Mouse (Mus musculus): ENCODE data around the gene Ranbp1. TPM values are rescaled to one million over a fixed set of nuclear protein-coding genes. Genes with fewer than 3 reads are reported as not detected.
A peak's percentile ranks its signal among the peaks of the same experiment; 100 is the strongest.

Gene Ranbp1
- total and polyA plus RNA-seq, 2 experiments from 2014 or later: 110 to 426 TPM

DNA sequence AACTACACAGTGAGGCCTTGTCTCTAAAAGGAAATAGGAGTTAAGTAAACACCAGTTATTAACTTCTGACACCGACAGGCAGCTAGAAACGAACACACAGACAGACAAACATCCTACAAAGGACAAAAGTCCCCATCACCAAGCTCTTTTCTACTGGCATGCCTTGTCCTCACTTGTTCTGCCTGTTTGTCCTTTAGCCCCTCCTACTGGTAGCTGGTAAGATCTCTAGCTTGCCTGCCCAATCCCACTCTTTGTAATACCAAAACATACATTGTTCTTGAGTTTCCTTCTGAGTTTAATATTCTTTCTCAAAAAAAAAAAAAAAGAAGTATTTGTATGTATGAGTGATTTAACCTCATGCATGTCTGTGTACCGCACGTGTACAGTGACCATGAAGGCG, 19.6 kb upstream of the Ranbp1 start:
- H3K4me1 ChIP-seq (ENCODE audit: insufficient read depth, low read length): no peaks in the 10 kb centered on the region
- no peaks in the 10 kb centered on the region for H3K9me3 ChIP-seq (ENCODE audit: low read length)
- H3K27me3 ChIP-seq (ENCODE audit: insufficient read depth, low read length): no peaks in the 10 kb centered on the region
- no peak overlapping the region for H3K9ac ChIP-seq (replicated peaks; ENCODE audit: low read length)
- peaks cover 64% of the 10 kb centered on the region for H3K36me3 ChIP-seq (ENCODE audit: insufficient read depth, low read length)
- DNase-seq (ENCODE audit: low spot score) (peak; percentile 30), ATAC-seq (no peak)
- no peak overlapping the region for H3K4me2 ChIP-seq (ENCODE audit: low read depth, low read length)
- TF ChIP-seq CTCF (IDR thresholded peaks at IDR 0.05; ENCODE audit: low read depth): peak; percentile 46
- H3K4me3 ChIP-seq (ENCODE audit: low read length): no peak overlapping the region
- 85% methylated on average over 5 of the region's 5 CpGs for WGBS
- H3K27ac ChIP-seq: no peak overlapping the region

DNA sequence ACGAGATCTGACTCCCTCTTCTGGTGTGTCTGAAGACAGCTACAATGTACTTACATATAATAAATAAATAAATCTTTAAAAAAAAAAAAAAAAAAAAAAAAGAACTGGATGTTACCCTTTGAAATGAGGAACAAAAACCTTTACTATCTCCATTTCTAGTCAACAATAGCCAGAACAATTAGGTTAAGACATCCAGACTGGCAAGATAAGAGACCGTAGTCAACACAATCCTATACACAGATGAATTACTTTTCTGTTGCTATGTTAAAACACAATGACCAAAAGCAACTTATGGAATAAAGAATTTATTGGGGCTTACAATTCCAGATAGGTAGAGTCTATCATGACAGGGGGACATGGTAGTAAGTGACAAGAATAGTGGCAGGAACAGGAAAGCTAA, 16.5 kb upstream of the Ranbp1 start:
- no peak overlapping the region for H3K4me3 ChIP-seq (ENCODE audit: low read length)
- H3K27ac ChIP-seq: no peak overlapping the region
- H3K36me3 ChIP-seq (ENCODE audit: insufficient read depth, low read length): peaks cover 51% of the 10 kb centered on the region
- H3K4me1 ChIP-seq (ENCODE audit: insufficient read depth, low read length): no peaks in the 10 kb centered on the region
- H3K9ac ChIP-seq (replicated peaks; ENCODE audit: low read length): no peak overlapping the region
- no peaks in the 10 kb centered on the region for H3K27me3 ChIP-seq (ENCODE audit: insufficient read depth, low read length)
- WGBS: 90% methylated on average over 2 of the region's 2 CpGs
- no peak for DNase-seq (ENCODE audit: low spot score)
- TF ChIP-seq CTCF (IDR thresholded peaks at IDR 0.05; ENCODE audit: low read depth): no peak
- H3K9me3 ChIP-seq (ENCODE audit: low read length): no peaks in the 10 kb centered on the region
- no peak overlapping the region for H3K4me2 ChIP-seq (ENCODE audit: low read depth, low read length)
- no peak for ATAC-seq

DNA sequence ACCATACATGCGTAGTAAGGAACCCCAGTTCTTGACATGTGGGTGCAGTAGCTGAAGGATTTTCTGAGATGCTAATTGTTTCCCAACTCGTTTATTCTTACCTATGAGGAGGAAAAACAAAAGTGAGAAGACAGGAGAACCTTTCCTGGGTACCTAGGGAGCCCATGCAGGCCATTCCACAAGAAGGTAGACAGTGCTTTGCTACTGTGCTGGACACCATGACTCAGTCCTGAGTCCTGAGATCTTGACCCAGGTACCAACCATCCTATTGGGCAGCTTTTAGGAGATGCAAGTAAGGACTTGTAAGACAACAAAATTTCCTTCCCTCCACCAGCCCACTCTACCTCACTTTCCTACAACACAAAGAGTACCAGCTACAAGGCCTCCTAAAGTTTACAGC, 9.7 kb upstream of the Ranbp1 start, which contains the start of gene Gm49776:
Gene Gm49776 (minus strand): TSS at position 101 of the 400 bp plus-strand sequence.
- no peak within 1 kb of the TSS for H3K27ac ChIP-seq
- ATAC-seq: no peak
- no peaks in the 10 kb centered on the region for H3K27me3 ChIP-seq (ENCODE audit: insufficient read depth, low read length)
- TF ChIP-seq CTCF (IDR thresholded peaks at IDR 0.05; ENCODE audit: low read depth): no peak
- no peaks in the 10 kb centered on the region for H3K4me1 ChIP-seq (ENCODE audit: insufficient read depth, low read length)
- WGBS: 91% methylated on average over 2 of the region's 2 CpGs
- no peaks in the 10 kb centered on the region for H3K9me3 ChIP-seq (ENCODE audit: low read length)
- DNase-seq (ENCODE audit: low spot score): no peak
- H3K36me3 ChIP-seq (ENCODE audit: insufficient read depth, low read length): peaks cover 68% of the 10 kb centered on the region
- no peak within 1 kb of the TSS for H3K9ac ChIP-seq (replicated peaks; ENCODE audit: low read length)
- H3K4me2 ChIP-seq (ENCODE audit: low read depth, low read length): no peak within 1 kb of the TSS
- H3K4me3 ChIP-seq (ENCODE audit: low read length): no peak within 1 kb of the TSS

DNA sequence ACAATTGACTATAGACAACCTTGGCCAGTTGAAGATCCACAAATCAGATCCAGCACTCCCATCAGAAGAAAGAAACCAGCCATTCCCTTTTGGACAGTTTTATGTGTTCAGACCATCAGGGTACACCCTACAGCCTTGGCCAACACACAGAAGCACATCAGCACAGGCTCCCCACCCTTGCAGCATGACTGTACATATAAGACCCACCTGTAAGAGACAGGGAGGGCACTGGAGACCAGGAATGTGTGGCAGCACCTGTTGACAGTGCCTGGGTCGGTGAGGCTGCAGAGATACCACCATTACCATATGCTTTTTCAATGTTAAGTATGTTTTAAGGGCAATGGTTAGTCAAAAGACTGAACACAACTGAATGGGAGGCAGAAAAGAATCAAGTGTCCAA, 5.3 kb upstream of the Ranbp1 start:
- DNase-seq (ENCODE audit: low spot score) (no peak), ATAC-seq (no peak)
- Histone ChIP-seq H3K27ac (no peak overlapping the region), H3K4me1 (ENCODE audit: insufficient read depth, low read length) (peaks cover 9% of the 10 kb centered on the region), H3K36me3 (ENCODE audit: insufficient read depth, low read length) (peaks cover 68% of the 10 kb centered on the region), H3K27me3 (ENCODE audit: insufficient read depth, low read length) (no peaks in the 10 kb centered on the region), H3K9me3 (ENCODE audit: low read length) (no peaks in the 10 kb centered on the region), H3K4me2 (ENCODE audit: low read depth, low read length) (no peak overlapping the region), H3K9ac (replicated peaks; ENCODE audit: low read length) (no peak overlapping the region), H3K4me3 (ENCODE audit: low read length) (no peak overlapping the region)
- no peak for TF ChIP-seq CTCF (IDR thresholded peaks at IDR 0.05; ENCODE audit: low read depth)
- 89% methylated on average over 1 of the region's 1 CpGs for WGBS

DNA sequence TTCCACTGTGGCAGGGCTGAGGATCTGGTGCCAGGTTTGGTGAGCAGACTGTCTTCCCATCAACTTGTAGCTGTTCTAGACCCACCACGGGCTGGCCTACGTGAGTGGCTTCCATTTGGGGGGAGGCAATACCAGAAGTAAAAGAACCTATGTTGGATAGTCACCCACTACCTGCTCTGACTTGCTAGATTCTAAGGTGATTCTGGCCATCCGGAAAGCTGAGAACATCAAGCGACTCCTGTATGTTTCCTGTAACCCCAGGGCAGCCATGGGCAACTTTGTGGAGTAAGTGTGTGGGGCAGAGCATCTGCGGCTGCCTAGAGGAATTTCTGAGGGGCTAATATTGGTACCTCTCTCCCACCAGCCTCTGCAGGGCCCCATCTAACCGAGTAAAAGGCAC, 4.2 kb upstream of the Ranbp1 start:
- Histone ChIP-seq H3K27me3 (ENCODE audit: insufficient read depth, low read length) (no peaks in the 10 kb centered on the region), H3K4me1 (ENCODE audit: insufficient read depth, low read length) (peaks cover 9% of the 10 kb centered on the region), H3K9ac (replicated peaks; ENCODE audit: low read length) (no peak overlapping the region), H3K36me3 (ENCODE audit: insufficient read depth, low read length) (peaks cover 60% of the 10 kb centered on the region), H3K4me3 (ENCODE audit: low read length) (no peak overlapping the region), H3K9me3 (ENCODE audit: low read length) (no peaks in the 10 kb centered on the region), H3K4me2 (ENCODE audit: low read depth, low read length) (no peak overlapping the region), H3K27ac (no peak overlapping the region)
- DNase-seq (ENCODE audit: low spot score) (no peak), ATAC-seq (no peak)
- 82% methylated on average over 6 of the region's 6 CpGs for WGBS
- TF ChIP-seq CTCF (IDR thresholded peaks at IDR 0.05; ENCODE audit: low read depth): no peak

DNA sequence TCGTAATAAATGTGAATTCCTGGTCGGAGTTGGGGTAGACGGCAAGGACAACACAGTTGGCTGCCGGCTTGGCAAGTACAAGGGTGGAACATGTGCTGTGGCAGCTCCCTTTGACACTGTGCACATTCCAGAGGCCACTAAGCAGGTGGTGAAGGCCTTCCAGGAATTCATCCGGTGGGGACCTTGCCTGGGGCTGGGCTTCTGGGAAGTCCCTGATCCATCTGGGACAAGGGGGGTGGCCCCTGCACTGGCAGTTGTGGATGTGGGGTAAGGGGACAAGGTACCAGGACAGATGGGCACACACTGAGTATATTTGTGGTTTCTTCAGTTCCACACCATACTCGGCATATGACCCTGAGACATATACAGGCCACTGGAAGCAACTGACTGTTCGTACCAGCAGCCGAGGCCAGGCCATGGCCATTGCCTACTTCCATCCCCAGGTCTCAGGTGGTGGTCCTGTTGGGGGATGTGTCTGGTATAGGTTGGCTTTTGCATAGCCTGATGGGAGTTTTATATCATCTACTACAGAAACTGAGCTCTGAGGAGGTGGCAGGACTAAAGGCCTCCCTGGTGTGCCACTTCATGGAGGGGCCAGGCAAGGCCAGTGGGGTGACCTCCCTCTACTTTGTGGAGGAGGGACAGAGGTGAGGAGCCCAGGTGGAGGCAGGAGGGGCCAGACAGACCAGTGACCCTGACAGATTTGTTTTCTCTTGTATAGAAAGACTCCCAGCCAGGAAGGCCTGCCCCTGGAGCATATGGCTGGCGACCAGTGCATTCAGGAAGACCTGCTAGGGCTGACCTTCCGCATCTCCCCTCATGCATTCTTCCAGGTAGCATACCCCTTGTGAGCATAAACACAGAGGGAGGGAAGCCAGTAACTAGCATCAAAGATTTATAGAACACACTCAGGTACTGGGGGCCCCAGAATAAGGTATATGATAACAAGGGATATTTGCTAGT, 2.6 kb upstream of the Ranbp1 start:
- no peak for TF ChIP-seq CTCF (IDR thresholded peaks at IDR 0.05; ENCODE audit: low read depth)
- Histone ChIP-seq H3K27me3 (ENCODE audit: insufficient read depth, low read length) (no peaks in the 10 kb centered on the region), H3K36me3 (ENCODE audit: insufficient read depth, low read length) (peaks cover 52% of the 10 kb centered on the region), H3K4me1 (ENCODE audit: insufficient read depth, low read length) (peaks cover 15% of the 10 kb centered on the region), H3K4me3 (ENCODE audit: low read length) (no peak overlapping the region), H3K9ac (replicated peaks; ENCODE audit: low read length) (no peak overlapping the region; the same call in 1 of the 2 replicates), H3K4me2 (ENCODE audit: low read depth, low read length) (peak overlapping the region; percentile 68; the same call in 1 of the 2 replicates), H3K9me3 (ENCODE audit: low read length) (no peaks in the 10 kb centered on the region), H3K27ac (no peak overlapping the region)
- 59% methylated on average over 10 of the region's 10 CpGs for WGBS
- DNase-seq (ENCODE audit: low spot score): no peak
- no peak for ATAC-seq

DNA sequence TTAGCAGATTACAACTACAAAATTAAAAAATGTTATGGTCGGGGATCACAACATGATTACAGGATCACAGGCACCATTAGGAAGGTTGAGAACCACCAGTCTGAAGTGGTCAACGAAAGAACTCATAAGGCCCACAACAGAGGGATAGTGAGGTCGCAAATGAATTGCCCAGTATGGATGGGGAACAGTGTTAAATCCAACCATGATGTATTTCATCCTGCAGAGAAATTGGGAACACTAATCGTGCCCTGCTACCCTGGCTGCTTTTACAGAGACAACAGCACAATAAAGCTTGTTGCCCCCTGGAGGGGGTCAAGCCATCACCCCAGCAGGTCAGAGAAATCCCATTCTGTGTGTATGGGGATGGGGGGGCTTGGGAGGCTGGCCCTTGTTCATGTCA, 1.7 kb upstream of the Ranbp1 start:
- H3K9me3 ChIP-seq (ENCODE audit: low read length): no peaks in the 10 kb centered on the region
- DNase-seq (ENCODE audit: low spot score): no peak
- H3K4me1 ChIP-seq (ENCODE audit: insufficient read depth, low read length): peaks cover 15% of the 10 kb centered on the region
- no peaks in the 10 kb centered on the region for H3K27me3 ChIP-seq (ENCODE audit: insufficient read depth, low read length)
- H3K27ac ChIP-seq: no peak overlapping the region; the same call in 1 of the 2 replicates
- H3K36me3 ChIP-seq (ENCODE audit: insufficient read depth, low read length): peaks cover 50% of the 10 kb centered on the region
- H3K9ac ChIP-seq (replicated peaks; ENCODE audit: low read length): no peak overlapping the region; the same call in 1 of the 2 replicates
- 44% methylated on average over 4 of the region's 4 CpGs for WGBS
- ATAC-seq: no peak
- 0 out of 2 replicates have a peak overlapping the region, but pooled peaks have one; percentile 89 for H3K4me3 ChIP-seq (ENCODE audit: low read length)
- peak overlapping the region; percentile 68 for H3K4me2 ChIP-seq (ENCODE audit: low read depth, low read length)
- TF ChIP-seq CTCF (IDR thresholded peaks at IDR 0.05; ENCODE audit: low read depth): no peak

Data from hindbrain, postnatal 0 days (tissue).